Mouse (Mus musculus) liver, embryonic 11.5 days (tissue): ENCODE measurements around the gene Srsf4. TPM values are rescaled to one million over a fixed set of nuclear protein-coding genes. Genes with fewer than 3 reads are reported as not detected.

Experiments
- ATAC-seq: fragments of 200-750 bp; cut with Nextera tagmentation; replicated peaks from 2 replicates; pipeline ENCODE4 v1.8.0; 2017; ENCODE audit warnings: moderate number of reproducible peaks, mild to moderate bottlenecking, moderate TSS enrichment, moderate library complexity; ENCODE audit not compliant: low FRiP score
- DNase-seq: peaks from one replicate; pipeline ENCODE4 v3.0.0-alpha.2; 2017; ENCODE audit warnings: low spot score
- H3K27ac ChIP-seq: fragments of 300-500 bp; sonication (generic); 2 replicates; pipeline ENCODE4 v1.5.1; 2014; ENCODE audit warnings: mild to moderate bottlenecking, low read depth, low read length, control low read depth
- H3K27me3 ChIP-seq: fragments of 300-500 bp; sonication (generic); replicated peaks from 2 replicates; pipeline ENCODE4 v1.6.1; 2014; ENCODE audit warnings: low read length, mixed read lengths; ENCODE audit not compliant: control insufficient read depth, insufficient read depth
- H3K36me3 ChIP-seq: fragments of 300-500 bp; sonication (generic); 2 replicates; pipeline ENCODE4 v1.6.1; 2014; ENCODE audit warnings: mild to moderate bottlenecking, low read length, moderate library complexity, mixed read lengths; ENCODE audit not compliant: control insufficient read depth, insufficient read depth
- H3K4me1 ChIP-seq: fragments of 300-500 bp; sonication (generic); replicated peaks from 2 replicates; pipeline ENCODE4 v1.6.1; 2014; ENCODE audit warnings: low read length, mixed read lengths; ENCODE audit not compliant: control insufficient read depth, insufficient read depth
- H3K4me2 ChIP-seq: fragments of 300-500 bp; sonication (generic); 2 replicates; pipeline ENCODE4 v1.6.1; 2014; ENCODE audit warnings: mild to moderate bottlenecking, control low read depth, moderate library complexity
- H3K4me3 ChIP-seq: fragments of 300-500 bp; sonication (generic); 2 replicates; pipeline ENCODE4 v1.5.1; 2014; ENCODE audit warnings: low read depth, low read length, control low read depth
- H3K9ac ChIP-seq: fragments of 300-500 bp; sonication (generic); 2 replicates; pipeline ENCODE4 v1.6.1; 2014; ENCODE audit warnings: low read depth, low read length, control low read depth
- H3K9me3 ChIP-seq: fragments of 300-500 bp; sonication (generic); 2 replicates; pipeline ENCODE4 v1.6.1; 2016; ENCODE audit warnings: low read length, inconsistent platforms, mixed read lengths; ENCODE audit not compliant: control insufficient read depth
- WGBS: fragments of 180-500 bp; shearing (Covaris S2); extraction: QIAGEN DNeasy Blood & Tissue Kit; methylation state at CpG from one replicate; pipeline ENCODE4 v1.1.7; 2014; 5-methylcytosine and 5-hydroxymethylcytosine counted together
- polyA plus RNA-seq: library from polyadenylated mRNA; unstranded; fragments of >200 nt; fragmentation: Nextera tagmentation; extraction: Ambion mirVana; gene quantifications from 2 replicates; pipeline ENCODE4 v1.2.1, GENCODE M21; 2014

Srsf4 gene
- polyA plus RNA-seq, 1 experiment from 2014 or later, result 113 TPM

DNA sequence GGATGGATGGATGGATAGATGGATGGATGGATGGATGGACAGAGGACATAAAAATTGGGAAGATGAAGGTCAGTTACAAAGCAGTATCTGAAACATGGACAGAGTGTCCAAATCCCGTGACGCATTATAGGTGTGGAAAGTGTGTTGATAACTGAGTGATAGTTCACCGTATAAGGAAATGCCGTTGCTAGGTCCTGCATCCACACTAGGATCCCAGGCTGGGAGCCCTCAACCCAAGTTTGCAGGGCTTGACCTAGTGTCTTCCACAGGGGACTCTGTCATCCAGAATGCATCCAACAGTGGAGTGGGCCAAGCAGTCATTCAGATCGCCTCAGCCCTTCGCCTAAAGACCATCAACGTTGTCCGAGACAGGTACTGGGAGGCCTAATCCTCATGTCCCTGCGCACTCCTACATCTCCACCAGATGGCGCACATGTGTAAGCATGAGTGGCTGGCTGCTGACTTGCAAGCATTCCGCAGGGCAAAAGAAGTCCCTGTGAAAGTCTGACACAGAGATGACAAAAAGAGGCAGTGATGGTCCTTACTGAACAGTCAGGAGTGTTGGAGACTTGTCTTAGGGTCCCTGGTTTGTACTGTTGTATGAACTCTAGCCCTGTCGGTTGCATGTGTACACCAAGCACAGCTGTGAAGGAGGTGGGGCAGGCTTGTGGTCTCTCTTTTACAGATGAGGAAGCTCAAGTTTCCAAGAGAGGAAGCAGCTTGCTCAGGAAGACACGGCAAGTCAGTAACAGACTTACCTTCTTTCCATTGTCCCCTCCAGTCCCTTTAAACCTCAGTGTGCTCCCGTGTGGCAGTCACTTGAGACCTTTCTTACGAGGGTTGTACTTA is 12.7 kb upstream of the Srsf4 start:
- Histone ChIP-seq H3K27ac (no peak overlapping the region), H3K4me2 (no peak overlapping the region), H3K9ac (no peak overlapping the region), H3K27me3 (no peaks in the 10 kb centered on the region), H3K9me3 (no peaks in the 10 kb centered on the region), H3K4me1 (no peaks in the 10 kb centered on the region), H3K4me3 (no peak overlapping the region), H3K36me3 (peaks cover 20% of the 10 kb centered on the region; the same call in 1 of the 2 replicates)
- DNase-seq (peak; percentile 75), ATAC-seq (peak; percentile 57; the same call in 1 of the 2 replicates)
- 47% methylated on average over 15 of the region's 15 CpGs for WGBS

DNA sequence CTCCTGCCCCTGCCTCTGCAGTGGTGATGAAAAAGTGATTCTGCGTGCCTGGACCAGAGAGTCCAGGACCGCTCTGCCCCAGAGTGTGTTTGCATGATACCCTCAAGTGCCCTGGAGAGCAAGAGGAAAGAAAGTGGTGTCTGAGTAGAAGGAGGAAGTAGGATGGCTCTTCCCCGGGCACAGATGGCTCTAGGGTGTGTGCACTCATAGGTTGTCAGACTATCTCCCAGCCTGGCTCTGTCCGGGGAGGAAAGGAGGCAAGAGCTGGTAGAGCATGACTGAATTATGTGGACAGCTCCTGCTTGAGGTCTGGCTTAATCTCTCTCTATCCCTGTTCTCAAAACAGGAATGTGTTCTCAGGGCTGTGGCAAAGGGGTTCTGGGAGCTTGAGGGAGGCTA is 12.1 kb upstream of the Srsf4 start:
- H3K4me2 ChIP-seq, result no peak overlapping the region

DNA sequence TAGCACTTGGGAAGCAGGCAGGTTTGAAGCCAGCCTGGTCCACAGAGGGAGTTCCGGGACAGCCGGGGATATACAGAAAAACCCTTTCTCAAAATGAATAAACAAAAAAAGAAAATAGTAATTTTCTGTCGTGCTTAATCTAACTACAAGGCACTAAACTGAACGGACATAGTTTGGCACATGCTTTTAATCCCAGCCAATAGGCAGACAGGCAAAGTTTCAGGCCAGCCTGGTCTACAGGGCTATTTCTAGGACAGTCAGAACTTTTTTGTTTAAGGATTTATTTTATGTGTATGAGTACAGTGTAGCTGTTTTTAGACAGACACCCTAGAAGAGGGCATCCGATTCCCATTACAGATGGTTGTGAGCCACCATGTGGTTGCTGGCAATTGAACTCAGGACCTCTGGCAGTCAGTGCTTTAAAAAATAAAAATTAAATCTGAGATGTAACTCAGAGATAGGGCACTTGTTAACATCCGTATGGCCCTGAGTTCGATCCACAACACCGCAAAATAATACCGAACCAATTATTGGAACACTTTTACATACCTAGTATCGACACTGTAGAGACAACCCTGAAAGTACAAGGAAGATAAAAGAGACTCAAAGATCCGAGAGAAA is 635 bp upstream of the Srsf4 start:
- Histone ChIP-seq H3K4me3 (peak overlapping the region; percentile 99), H3K4me2 (peak overlapping the region; percentile 71), H3K9ac (peak overlapping the region; percentile 81), H3K36me3 (no peaks in the 10 kb centered on the region), H3K27me3 (no peaks in the 10 kb centered on the region), H3K4me1 (peaks cover 38% of the 10 kb centered on the region), H3K27ac (peak overlapping the region; percentile 59), H3K9me3 (no peaks in the 10 kb centered on the region)
- DNase-seq (no peak), ATAC-seq (peak; percentile 22)
- WGBS, result 8% methylated on average over 11 of the region's 11 CpGs

More for the DNA sequence above, 12.1 kb upstream of the Srsf4 start:
- Histone ChIP-seq H3K27me3 (no peaks in the 10 kb centered on the region), H3K36me3 (peaks cover 20% of the 10 kb centered on the region; the same call in 1 of the 2 replicates), H3K27ac (no peak overlapping the region), H3K4me3 (no peak overlapping the region), H3K9me3 (no peaks in the 10 kb centered on the region), H3K4me1 (no peaks in the 10 kb centered on the region), H3K9ac (no peak overlapping the region)
- 66% methylated on average over 4 of the region's 4 CpGs for WGBS
- ATAC-seq (no peak), DNase-seq (no peak)

DNA sequence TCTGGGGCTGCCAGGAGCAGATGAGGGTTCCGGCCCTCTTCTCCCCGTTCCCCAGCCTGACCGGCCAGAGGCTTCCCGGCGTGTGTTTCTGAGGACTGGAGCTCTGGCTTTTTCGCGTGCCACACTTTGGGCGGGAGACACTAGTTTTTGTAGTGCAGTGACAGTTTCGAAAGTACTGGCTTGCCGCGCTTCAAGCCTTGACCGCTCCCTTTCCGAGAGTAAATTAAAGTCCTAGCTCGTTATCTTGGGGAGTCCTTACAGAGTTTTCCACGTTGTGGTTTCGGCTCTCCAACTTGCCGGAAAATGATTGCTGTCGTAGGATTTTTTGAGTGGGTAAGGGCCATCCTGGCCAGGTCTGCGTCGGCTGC is 736 bp downstream of the Srsf4 start:
- no peaks in the 10 kb centered on the region for H3K36me3 ChIP-seq
- peak overlapping the region; percentile 100 for H3K27ac ChIP-seq
- WGBS, result under 1% methylated on average over 20 of the region's 20 CpGs
- no peaks in the 10 kb centered on the region for H3K9me3 ChIP-seq
- H3K4me1 ChIP-seq, result peaks cover 30% of the 10 kb centered on the region
- H3K9ac ChIP-seq, result peak overlapping the region; percentile 100
- H3K4me2 ChIP-seq, result peak overlapping the region; percentile 74
- ATAC-seq (peak; percentile 12), DNase-seq (no peak)
- H3K27me3 ChIP-seq, result no peaks in the 10 kb centered on the region
- peak overlapping the region; percentile 99 for H3K4me3 ChIP-seq

DNA sequence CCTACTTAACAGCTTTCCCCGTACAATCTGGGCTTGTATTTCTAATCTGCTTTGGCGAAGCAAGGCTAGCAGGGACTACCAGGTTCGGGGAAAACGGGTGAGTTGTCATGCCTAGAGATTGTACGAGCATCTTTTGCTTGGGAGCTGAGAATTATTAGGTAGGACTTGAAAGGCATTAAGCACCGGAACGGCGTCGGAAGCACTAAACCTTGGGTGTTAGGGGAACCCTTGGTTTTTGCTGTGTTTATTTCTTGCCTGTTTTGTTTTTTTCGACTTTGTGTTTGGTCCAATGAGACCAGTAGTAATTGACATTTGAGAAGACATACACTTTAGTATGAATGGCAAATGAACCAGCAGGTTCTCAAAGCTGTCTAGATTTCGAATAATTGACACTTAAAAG is 1.1 kb downstream of the Srsf4 start:
- Histone ChIP-seq H3K4me1 (peaks cover 27% of the 10 kb centered on the region), H3K4me3 (peak overlapping the region; percentile 99), H3K27me3 (no peaks in the 10 kb centered on the region), H3K36me3 (no peaks in the 10 kb centered on the region), H3K9me3 (no peaks in the 10 kb centered on the region), H3K4me2 (peak overlapping the region; percentile 74), H3K27ac (peak overlapping the region; percentile 100), H3K9ac (peak overlapping the region; percentile 100)
- 4% methylated on average over 11 of the region's 11 CpGs for WGBS
- ATAC-seq (no peak), DNase-seq (no peak)

DNA sequence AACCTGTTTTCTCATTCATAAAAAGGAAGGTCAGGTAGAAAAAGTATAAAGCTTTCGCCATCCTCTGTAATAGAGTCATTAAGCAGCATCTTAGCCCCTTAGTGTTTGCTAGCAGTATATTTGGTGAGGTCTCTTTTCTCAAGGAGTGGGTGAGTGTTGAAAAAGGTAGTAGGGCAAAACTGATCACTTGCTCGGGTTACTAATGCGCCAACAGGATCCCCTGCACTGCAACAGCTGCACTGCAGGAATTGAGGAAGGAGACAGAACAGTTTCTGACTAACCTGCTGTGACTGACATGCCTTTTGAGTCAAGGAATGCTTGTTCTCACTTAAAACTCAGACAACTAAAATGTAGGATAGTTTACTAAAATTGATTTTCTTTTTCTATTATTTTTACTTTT is 1.8 kb downstream of the Srsf4 start:
- H3K4me1 ChIP-seq, result peaks cover 27% of the 10 kb centered on the region
- ATAC-seq, result no peak

DNA sequence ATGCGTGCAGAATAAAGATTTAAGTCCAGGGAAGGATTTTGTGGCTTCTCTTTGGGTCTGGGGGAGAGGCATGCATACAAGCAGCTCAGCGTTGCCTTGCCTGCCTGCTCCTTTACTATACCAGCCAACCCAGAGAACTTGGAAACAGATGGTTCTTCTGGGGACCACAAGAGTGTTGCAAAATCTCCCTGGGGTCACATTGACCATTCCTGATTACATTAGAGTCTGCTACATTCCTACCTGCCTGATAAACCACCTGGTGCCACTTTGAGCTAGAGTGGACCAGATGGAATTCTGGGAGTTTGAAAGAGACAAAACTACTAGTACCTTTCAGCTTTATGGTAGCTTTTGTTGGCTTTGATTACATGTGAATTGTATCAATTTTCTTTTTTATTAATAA is 3.4 kb downstream of the Srsf4 start:
- Histone ChIP-seq H3K9me3 (no peaks in the 10 kb centered on the region), H3K27me3 (no peaks in the 10 kb centered on the region), H3K36me3 (no peaks in the 10 kb centered on the region), H3K4me2 (peak overlapping the region; percentile 74), H3K27ac (no peak overlapping the region; the same call in 1 of the 2 replicates), H3K4me1 (peaks cover 30% of the 10 kb centered on the region), H3K4me3 (no peak overlapping the region), H3K9ac (no peak overlapping the region)
- no peak for DNase-seq
- ATAC-seq, result no peak
- WGBS, result 74% methylated on average over 2 of the region's 2 CpGs

More for the DNA sequence above, 1.8 kb downstream of the Srsf4 start:
- Histone ChIP-seq H3K27me3 (no peaks in the 10 kb centered on the region), H3K9ac (peak overlapping the region; percentile 100), H3K27ac (no peak overlapping the region), H3K36me3 (no peaks in the 10 kb centered on the region), H3K4me3 (peak overlapping the region; percentile 99), H3K9me3 (no peaks in the 10 kb centered on the region), H3K4me2 (peak overlapping the region; percentile 74)
- DNase-seq, result no peak
- 35% methylated on average over 3 of the region's 3 CpGs for WGBS

DNA sequence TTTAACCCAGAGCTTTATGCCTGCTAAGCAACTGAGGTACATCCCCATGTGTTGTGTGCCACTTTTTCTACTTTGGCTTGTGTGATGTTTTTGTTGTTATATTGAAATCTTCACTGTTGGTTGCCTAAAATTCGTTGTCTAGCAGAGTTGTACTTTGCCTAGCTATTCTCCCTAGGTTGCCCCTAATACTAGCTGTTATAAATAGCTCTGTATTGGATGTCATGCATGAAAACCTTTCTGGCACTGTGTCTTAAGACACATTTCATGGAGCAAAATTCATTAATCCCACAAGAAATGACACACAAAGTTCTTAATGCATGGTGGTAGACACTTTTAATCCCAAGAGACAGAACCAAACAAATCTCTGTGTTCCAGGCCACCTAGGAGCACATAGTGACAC is 6.3 kb downstream of the Srsf4 start:
- H3K27me3 ChIP-seq, result no peaks in the 10 kb centered on the region
- H3K9me3 ChIP-seq, result no peaks in the 10 kb centered on the region
- DNase-seq (no peak), ATAC-seq (no peak)
- 93% methylated on average over 1 of the region's 1 CpGs for WGBS
- H3K27ac ChIP-seq, result no peak overlapping the region
- H3K4me2 ChIP-seq, result no peak overlapping the region
- H3K4me1 ChIP-seq, result peaks cover 42% of the 10 kb centered on the region
- no peak overlapping the region for H3K4me3 ChIP-seq
- no peak overlapping the region for H3K9ac ChIP-seq
- H3K36me3 ChIP-seq, result no peaks in the 10 kb centered on the region
